17 mouse cellular contexts compared by ENCODE assay signal in the genomic region with DNA sequence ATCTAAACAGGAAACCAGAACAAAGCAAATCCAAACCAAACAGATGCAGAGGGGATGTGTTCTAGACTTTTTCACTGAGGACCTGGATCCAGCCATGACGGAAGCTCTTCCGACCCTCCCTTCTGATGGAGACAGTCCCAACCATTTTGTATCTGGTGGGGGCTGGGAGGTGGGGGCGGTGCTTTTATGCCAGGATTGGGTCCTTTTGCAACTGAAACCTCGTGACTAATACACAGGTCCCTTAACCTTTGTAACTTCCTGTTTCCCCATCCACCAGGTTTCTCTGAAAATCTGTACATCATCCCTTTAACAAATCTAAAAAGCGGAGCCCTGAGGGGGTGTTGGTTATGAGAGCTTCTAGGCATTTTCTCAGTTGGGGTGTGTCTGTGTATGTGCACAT.
A peak's percentile ranks its signal among the peaks of the same experiment; 100 is the strongest.
DNase-seq lines count a peak whose midpoint lies in the region; ATAC-seq and TF ChIP-seq lines count a peak whose summit lies in the region.
"Had no signal": no experiment of that assay in that cellular context is flagged by ENCODE, and none has a peak within 500 bp of the region (broad histone marks: within the 10 kb centered on the region; RNA-seq: fewer than 3 reads in every experiment).

No protein-coding gene starts in this region.

- no peak overlapping the region for H3K9ac ChIP-seq in liver, embryonic 13.5 days
- H3K9ac ChIP-seq in liver, embryonic 11.5 days (ENCODE audit: low read depth, low read length) = no peak overlapping the region
- H3K9ac ChIP-seq: forebrain, embryonic 12.5 days; lung, embryonic 15.5 days had no signal

- H3K9me3 ChIP-seq in liver, embryonic 13.5 days (replicated peaks) = no peaks in the 10 kb centered on the region
- H3K9me3 ChIP-seq in liver, embryonic 11.5 days (ENCODE audit: control insufficient read depth, low read length) = no peaks in the 10 kb centered on the region
- H3K9me3 ChIP-seq in E14TG2a.4 (ENCODE audit: low read length) = no peaks in the 10 kb centered on the region
- H3K9me3 ChIP-seq: forebrain, embryonic 12.5 days; limb, embryonic 10.5 days; lung, embryonic 15.5 days had no signal

- no peaks in the 10 kb centered on the region for H3K36me3 ChIP-seq in liver, embryonic 13.5 days
- no peaks in the 10 kb centered on the region for H3K36me3 ChIP-seq in liver, embryonic 11.5 days (ENCODE audit: control insufficient read depth, insufficient read depth, low read length)
- H3K36me3 ChIP-seq in E14TG2a.4 (ENCODE audit: insufficient read depth, low read length) = no peaks in the 10 kb centered on the region
- H3K36me3 ChIP-seq in splenic B cell, adult 2 months (ENCODE audit: control insufficient read depth, insufficient read depth, low read length, poor library complexity, severe bottlenecking) = no peaks in the 10 kb centered on the region
- H3K36me3 ChIP-seq: forebrain, embryonic 12.5 days; limb, embryonic 10.5 days; lung, embryonic 15.5 days had no signal

- H3K4me2 ChIP-seq in liver, embryonic 13.5 days = no peak overlapping the region
- no peak overlapping the region for H3K4me2 ChIP-seq in liver, embryonic 11.5 days
- H3K4me2 ChIP-seq: forebrain, embryonic 12.5 days; lung, embryonic 15.5 days had no signal

- peak overlapping the region; percentile 29; the same call in 1 of the 2 replicates for H3K27ac ChIP-seq in liver, embryonic 13.5 days
- H3K27ac ChIP-seq in liver, embryonic 11.5 days (ENCODE audit: low read depth, low read length) = no peak overlapping the region
- H3K27ac ChIP-seq: forebrain, embryonic 12.5 days; limb, embryonic 10.5 days had no signal

- H3K27me3 ChIP-seq in liver, embryonic 13.5 days = peaks cover 38% of the 10 kb centered on the region
- H3K27me3 ChIP-seq in liver, embryonic 11.5 days (replicated peaks; ENCODE audit: control insufficient read depth, insufficient read depth, low read length) = peaks cover 3% of the 10 kb centered on the region; the same call in 1 of the 2 replicates
- peaks cover 18% of the 10 kb centered on the region for H3K27me3 ChIP-seq in E14TG2a.4 (ENCODE audit: insufficient read depth, low read length)
- H3K27me3 ChIP-seq in splenic B cell, adult 2 months (ENCODE audit: control insufficient read depth, insufficient read depth, low read length, poor library complexity, severe bottlenecking) = no peaks in the 10 kb centered on the region

- H3K4me3 ChIP-seq in liver, embryonic 13.5 days (replicated peaks) = no peak overlapping the region
- no peak overlapping the region for H3K4me3 ChIP-seq in liver, embryonic 11.5 days (ENCODE audit: low read depth, low read length)
- peak overlapping the region; percentile 23 for H3K4me3 ChIP-seq in E14TG2a.4 (replicated peaks; ENCODE audit: low read length)
- H3K4me3 ChIP-seq: forebrain, embryonic 12.5 days; limb, embryonic 10.5 days; lung, embryonic 15.5 days had no signal

- ATAC-seq in liver, embryonic 13.5 days (ENCODE audit: low read depth) = no peak
- ATAC-seq in liver, embryonic 11.5 days (replicated peaks; ENCODE audit: low FRiP score) = no peak
- ATAC-seq in inflammation-experienced regulatory T-cells, adult 6 months = peak; percentile 58

- DNase-seq in liver, embryonic 13.5 days = no peak
- no peak for DNase-seq in liver, embryonic 11.5 days (ENCODE audit: low spot score)
- peak; percentile 29 for DNase-seq in splenic B cell, adult 2 months (ENCODE audit: low read depth, low spot score)
- no peak for DNase-seq in urinary bladder, postnatal 4 days (ENCODE audit: low spot score in 2 of 2)
- no peak for DNase-seq in kidney, adult 18-20 months
- DNase-seq: adrenal gland, postnatal 10 days; cerebellum, adult 9-11 months; heart, adult 18-20 months; heart, postnatal 14 days; kidney, postnatal 14 days; right cerebral cortex, postnatal 14 days; thymus, postnatal 4 days had no signal

- peaks cover 49% of the 10 kb centered on the region for H3K4me1 ChIP-seq in liver, embryonic 13.5 days (replicated peaks)
- peaks cover 37% of the 10 kb centered on the region for H3K4me1 ChIP-seq in liver, embryonic 11.5 days (replicated peaks; ENCODE audit: control insufficient read depth, insufficient read depth, low read length)
- peaks cover 62% of the 10 kb centered on the region for H3K4me1 ChIP-seq in E14TG2a.4 (replicated peaks; ENCODE audit: low read depth, low read length)

- WGBS in liver, embryonic 13.5 days (ENCODE audit: insufficient replicate concordance) = 51% methylated on average over 5 of the region's 5 CpGs
- WGBS in liver, embryonic 11.5 days = 57% methylated on average over 5 of the region's 5 CpGs

- TF ChIP-seq CTCF in E14TG2a.4 (conservative IDR thresholded peaks at IDR 0.05; ENCODE audit: low read length) = no peak
